Mouse (Mus musculus): Measurements from ENCODE around the gene Krt4. TPM values are rescaled to one million over a fixed set of nuclear protein-coding genes. Genes with fewer than 3 reads are reported as not detected.

Krt4 gene
- polyA plus RNA-seq, 1 experiment from 2014 or later: not detected

DNA sequence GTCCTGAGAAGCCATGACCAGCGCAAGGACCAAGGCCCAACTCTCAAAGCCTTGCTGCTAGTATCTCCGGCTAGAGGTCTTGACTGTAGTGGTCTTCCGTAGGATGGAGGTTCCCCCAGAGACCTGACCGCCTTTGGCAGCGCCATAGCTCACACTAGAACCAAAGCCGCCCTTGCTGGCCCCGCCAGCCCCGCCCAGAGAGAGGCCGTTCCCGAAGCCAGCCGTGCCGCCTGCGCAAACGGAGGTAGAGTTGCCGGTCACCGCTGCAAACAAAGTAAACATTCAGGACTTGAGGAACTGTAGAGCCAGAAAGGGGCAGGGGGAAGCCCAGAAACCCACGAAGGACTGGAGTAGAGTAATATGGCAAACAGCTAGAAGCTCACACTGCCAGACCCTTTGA lies 5.1 kb upstream of the Krt4 start:
- Histone ChIP-seq H3K9me3 (no peaks in the 10 kb centered on the region), H3K36me3 (replicated peaks) (no peaks in the 10 kb centered on the region), H3K4me1 (peaks cover 20% of the 10 kb centered on the region), H3K27me3 (ENCODE audit: poor library complexity, severe bottlenecking) (peaks cover 46% of the 10 kb centered on the region), H3K4me3 (peak overlapping the region; percentile 39), H3K27ac (0 out of 2 replicates have a peak overlapping the region, but pooled peaks have one; percentile 9)
- DNase-seq (ENCODE audit: extremely low spot score, low spot score): peak; percentile 29
- 4% methylated on average over 17 of the region's 17 CpGs for WGBS

DNA sequence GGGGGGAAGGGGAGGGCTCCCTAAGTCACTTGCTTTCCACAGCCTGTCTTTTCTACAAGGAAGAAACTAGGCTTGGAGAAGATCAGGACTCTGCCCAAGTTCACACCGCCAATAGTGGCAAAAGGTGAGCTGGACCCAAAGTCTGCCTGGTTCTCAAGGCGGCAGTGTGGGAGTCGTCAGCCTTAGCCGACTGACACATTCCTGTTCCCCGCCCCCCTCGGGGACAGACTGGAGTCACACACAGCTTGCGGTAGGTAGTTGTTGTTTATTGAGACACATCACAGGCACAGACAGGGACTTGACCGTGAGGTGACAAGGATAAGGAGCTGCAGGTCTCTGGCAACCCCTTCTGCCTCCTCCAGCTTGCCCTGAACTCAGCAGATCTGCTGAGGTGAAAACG lies 4.6 kb upstream of the Krt4 start:
- Histone ChIP-seq H3K36me3 (replicated peaks) (no peaks in the 10 kb centered on the region), H3K9me3 (no peaks in the 10 kb centered on the region), H3K27me3 (ENCODE audit: poor library complexity, severe bottlenecking) (peaks cover 46% of the 10 kb centered on the region), H3K27ac (no peak overlapping the region), H3K4me3 (peak overlapping the region; percentile 39), H3K4me1 (peaks cover 20% of the 10 kb centered on the region)
- DNase-seq (ENCODE audit: extremely low spot score, low spot score): no peak
- 22% methylated on average over 9 of the region's 9 CpGs for WGBS

DNA sequence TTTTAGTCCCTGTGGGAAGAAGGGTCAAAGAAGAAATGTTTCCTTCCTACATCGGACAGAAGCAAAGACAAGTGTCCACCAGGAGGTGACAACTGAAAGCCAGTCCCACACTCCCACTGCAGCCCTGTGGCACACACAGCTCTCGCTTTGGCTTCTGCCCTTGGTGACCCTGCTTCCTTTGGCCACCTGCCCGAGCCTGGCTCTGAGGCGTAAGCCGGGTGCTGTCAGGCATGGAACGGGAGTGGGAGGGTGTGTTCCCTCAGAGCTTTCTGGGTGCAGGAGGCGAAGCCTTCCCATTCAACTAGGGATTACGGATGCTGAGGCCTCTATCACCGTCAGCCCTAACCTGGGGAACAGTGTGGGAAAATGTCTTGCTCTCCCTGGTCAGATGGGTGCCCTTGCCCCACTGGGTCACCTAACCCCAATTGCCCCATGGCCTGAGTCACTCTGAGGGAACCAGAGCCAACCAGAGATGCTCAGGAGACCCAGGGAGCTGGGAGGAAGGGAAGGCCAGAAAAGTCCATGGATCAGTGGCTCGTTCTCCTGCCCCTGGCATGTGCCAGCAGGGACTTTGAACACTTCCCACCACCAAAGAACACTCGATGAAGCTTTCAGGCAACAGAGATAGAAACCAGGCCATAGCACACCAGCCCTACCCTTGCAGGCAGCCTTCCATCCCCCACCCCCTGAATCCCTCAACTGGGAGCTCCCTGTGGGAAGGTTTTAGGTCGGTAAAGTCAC lies 3.0 kb upstream of the Krt4 start:
- no peak overlapping the region for H3K4me3 ChIP-seq
- no peaks in the 10 kb centered on the region for H3K9me3 ChIP-seq
- 67% methylated on average over 12 of the region's 12 CpGs for WGBS
- no peak overlapping the region for H3K27ac ChIP-seq
- H3K27me3 ChIP-seq (ENCODE audit: poor library complexity, severe bottlenecking): peaks cover 46% of the 10 kb centered on the region
- DNase-seq (ENCODE audit: extremely low spot score, low spot score): no peak
- H3K4me1 ChIP-seq: peaks cover 20% of the 10 kb centered on the region
- no peaks in the 10 kb centered on the region for H3K36me3 ChIP-seq (replicated peaks)

DNA sequence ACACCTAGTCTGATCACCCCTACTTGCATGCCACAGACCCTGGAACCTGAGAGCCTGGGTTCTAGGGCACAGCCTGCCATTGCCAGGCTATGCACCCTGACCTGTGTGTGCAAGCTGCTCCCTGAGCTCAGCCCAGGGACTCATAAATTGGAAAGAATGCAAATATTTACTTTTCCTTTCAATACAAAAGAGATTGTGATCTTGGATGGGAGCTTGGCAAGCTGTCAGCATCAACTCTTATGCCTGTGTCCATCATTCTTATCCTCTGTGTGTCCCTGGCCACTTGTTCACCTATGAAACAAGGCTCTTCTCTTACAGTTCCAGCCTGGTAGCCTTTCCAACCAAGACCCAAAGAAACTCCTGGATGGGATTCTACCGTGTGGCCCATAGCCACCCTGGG lies 506 bp upstream of the Krt4 start:
- H3K27me3 ChIP-seq (ENCODE audit: poor library complexity, severe bottlenecking): peaks cover 23% of the 10 kb centered on the region
- 93% methylated on average over 1 of the region's 1 CpGs for WGBS
- no peak overlapping the region for H3K4me3 ChIP-seq
- no peaks in the 10 kb centered on the region for H3K9me3 ChIP-seq
- no peak for DNase-seq (ENCODE audit: extremely low spot score, low spot score)
- peaks cover 12% of the 10 kb centered on the region for H3K4me1 ChIP-seq
- H3K36me3 ChIP-seq (replicated peaks): no peaks in the 10 kb centered on the region
- H3K27ac ChIP-seq: no peak overlapping the region

DNA sequence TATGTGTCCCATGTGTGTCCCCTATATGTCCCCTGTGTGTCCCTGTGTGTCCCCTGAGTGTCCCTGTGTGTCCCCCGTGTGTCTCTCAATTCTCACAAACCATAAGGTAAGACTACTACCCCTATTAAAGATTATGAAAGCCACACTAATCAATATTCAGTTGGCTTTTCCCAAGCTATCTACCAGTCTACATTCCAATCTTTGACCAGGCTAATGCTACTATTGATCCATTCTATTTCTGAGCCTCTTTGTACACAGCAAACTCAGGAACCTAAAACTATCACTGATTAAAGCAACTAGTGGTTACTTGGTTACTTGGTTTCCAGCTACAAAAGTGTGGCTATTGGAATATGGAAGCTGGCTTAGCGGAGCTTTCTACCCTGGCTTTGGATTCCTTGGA lies 2.2 kb downstream of the Krt4 start:
- WGBS: 92% methylated on average over 2 of the region's 2 CpGs
- Histone ChIP-seq H3K4me3 (no peak overlapping the region), H3K36me3 (replicated peaks) (no peaks in the 10 kb centered on the region), H3K4me1 (no peaks in the 10 kb centered on the region; the same call in 1 of the 2 replicates), H3K27ac (no peak overlapping the region), H3K27me3 (ENCODE audit: poor library complexity, severe bottlenecking) (no peaks in the 10 kb centered on the region), H3K9me3 (no peaks in the 10 kb centered on the region)
- DNase-seq (ENCODE audit: extremely low spot score, low spot score): no peak

DNA sequence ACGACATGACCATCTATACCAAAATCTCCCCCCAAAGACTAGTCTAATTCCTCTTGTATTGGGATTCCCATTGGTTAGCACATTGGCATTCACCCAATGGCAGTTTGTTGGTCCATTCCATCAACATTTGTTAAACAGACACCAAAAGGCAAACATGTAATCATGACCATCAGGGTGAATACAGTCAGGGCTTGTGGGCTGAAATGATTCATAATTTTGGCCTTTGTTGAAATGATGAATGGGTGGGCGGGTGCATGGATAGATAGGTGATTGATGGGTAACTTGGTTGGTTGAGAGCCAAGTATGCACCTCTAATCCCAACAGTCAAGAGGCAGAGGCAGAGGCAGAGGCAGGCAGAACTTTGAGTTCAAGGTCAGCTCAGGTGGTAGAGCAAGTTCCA lies 8.5 kb downstream of the Krt4 start:
- WGBS: 77% methylated on average over 2 of the region's 2 CpGs

DNA sequence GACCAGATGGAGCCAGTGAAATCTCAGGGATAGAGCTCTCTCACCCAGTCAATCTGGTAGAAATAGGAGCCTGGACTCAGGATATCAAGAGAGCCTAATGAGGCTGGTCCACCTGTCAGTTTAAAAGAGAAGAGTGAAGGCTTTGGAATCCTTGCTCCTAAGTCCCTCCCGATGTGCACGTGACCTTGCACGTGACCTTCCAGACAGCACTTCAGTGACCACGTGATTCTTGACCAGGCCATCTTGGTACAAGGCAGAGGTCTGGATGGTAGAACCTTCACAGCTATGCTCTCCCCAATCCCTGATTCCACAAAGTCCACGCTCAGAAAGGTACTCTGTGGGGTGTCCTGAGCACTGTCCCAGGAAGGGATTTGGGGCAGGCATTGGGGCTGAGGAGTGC lies 19.7 kb downstream of the Krt4 start:
- Histone ChIP-seq H3K9me3 (no peaks in the 10 kb centered on the region; the same call in 1 of the 2 replicates), H3K27me3 (ENCODE audit: poor library complexity, severe bottlenecking) (no peaks in the 10 kb centered on the region), H3K4me3 (no peak overlapping the region), H3K27ac (no peak overlapping the region), H3K4me1 (peaks cover 6% of the 10 kb centered on the region; the same call in 1 of the 2 replicates), H3K36me3 (replicated peaks) (no peaks in the 10 kb centered on the region)
- 80% methylated on average over 5 of the region's 5 CpGs for WGBS
- DNase-seq (ENCODE audit: extremely low spot score, low spot score): no peak

More for the DNA sequence above, 8.5 kb downstream of the Krt4 start:
- Histone ChIP-seq H3K27me3 (ENCODE audit: poor library complexity, severe bottlenecking) (no peaks in the 10 kb centered on the region), H3K4me1 (peaks cover 4% of the 10 kb centered on the region; the same call in 1 of the 2 replicates), H3K27ac (no peak overlapping the region), H3K4me3 (no peak overlapping the region), H3K36me3 (replicated peaks) (no peaks in the 10 kb centered on the region), H3K9me3 (no peaks in the 10 kb centered on the region)
- no peak for DNase-seq (ENCODE audit: extremely low spot score, low spot score)

DNA sequence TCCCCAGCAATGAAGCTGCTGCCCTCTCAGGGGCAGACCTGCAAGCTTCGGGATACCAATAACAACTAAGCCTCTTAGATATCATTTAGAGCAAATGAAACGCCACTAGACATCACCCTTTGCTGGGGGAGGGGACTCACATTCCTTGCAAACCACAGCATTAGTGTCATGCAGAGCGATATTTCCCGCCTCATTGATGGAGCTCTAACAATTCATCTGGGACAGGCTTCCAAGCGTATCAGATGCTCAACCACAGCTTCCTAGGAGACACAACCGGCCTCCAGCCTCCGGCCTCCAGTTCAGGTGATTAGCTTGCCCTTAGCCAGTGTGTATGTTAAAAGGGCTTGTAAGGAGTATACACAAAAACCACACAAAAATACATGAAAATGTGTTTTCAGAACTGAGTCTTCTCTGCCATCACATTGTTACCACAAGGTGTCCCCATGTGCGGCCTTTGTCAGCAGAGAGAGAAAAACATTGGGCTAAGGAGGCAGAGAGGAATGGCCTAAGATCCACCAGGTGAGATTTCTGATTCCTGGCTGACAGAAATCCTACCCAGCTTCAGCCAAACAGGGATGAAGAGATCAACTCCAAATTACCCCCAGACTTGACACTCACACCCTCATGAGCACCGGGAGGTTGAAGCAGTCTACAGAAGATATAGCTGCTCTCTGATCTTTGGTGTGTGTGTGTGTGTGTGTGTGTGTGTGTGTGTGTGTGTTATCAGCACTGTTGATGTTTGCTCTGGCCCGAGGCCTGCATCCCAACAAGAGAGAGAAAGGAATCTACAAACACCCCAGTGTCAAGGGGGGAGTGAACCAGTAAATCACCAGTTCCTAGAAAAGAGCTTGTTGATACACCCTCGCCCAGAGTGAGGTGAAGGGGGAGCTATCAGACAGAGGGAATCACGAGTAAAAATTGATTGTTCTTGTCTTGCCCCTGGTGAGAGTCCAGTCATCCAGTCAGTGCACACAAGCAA lies 22.1 kb downstream of the Krt4 start:
- 73% methylated on average over 12 of the region's 12 CpGs for WGBS
- Histone ChIP-seq H3K27ac (no peak overlapping the region), H3K4me1 (peaks cover 6% of the 10 kb centered on the region; the same call in 1 of the 2 replicates), H3K36me3 (replicated peaks) (no peaks in the 10 kb centered on the region), H3K9me3 (no peaks in the 10 kb centered on the region), H3K4me3 (no peak overlapping the region), H3K27me3 (ENCODE audit: poor library complexity, severe bottlenecking) (no peaks in the 10 kb centered on the region)
- DNase-seq (ENCODE audit: extremely low spot score, low spot score): no peak

DNA sequence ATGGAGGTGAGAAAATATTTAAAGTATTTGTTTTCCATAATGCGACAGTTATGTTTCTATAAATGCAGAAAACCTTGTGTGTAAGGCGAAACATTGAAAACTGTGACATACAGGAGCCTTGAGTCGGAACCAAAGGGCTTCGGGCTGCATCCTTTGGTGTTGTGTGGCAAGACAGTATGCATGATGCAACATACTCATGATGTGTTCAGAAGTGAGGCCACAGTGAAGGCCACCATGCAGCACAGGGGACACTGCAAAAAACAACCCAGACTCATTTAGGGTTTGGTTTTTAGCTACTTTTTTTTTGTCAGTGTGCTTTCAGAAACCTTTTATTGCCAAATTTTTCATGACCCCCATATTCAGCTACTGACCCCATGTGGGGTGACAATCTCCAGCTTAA lies 29.3 kb downstream of the Krt4 start:
- DNase-seq (ENCODE audit: extremely low spot score, low spot score): no peak
- Histone ChIP-seq H3K9me3 (no peaks in the 10 kb centered on the region), H3K27me3 (ENCODE audit: poor library complexity, severe bottlenecking) (no peaks in the 10 kb centered on the region; the same call in 1 of the 2 replicates), H3K27ac (no peak overlapping the region), H3K4me3 (no peak overlapping the region), H3K4me1 (no peaks in the 10 kb centered on the region), H3K36me3 (replicated peaks) (no peaks in the 10 kb centered on the region)
- WGBS: 92% methylated on average over 4 of the region's 4 CpGs

DNA sequence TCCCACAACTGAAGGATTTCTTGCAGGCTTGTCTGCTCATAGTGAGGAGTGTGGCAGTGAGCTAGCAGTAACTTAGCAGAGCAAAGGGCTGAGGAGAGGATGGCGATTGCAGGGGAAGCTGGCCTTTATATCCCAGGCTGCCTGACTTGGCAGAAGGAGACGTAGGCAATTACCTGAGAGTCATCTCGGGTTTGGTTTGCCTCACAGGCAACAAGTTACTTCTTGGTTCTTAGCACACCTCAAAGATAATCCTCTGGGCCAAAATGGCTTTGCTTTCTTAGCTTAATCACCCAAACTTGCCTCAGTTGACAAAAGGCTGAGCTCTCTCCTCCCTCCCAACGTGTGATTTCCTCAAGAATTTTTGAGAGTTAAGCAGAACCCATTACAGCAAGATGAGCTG lies 31.7 kb downstream of the Krt4 start, which contains the start of gene Krt76:
TSS of gene Krt76 (minus strand) at position 101 of the 400 bp plus-strand sequence.
- Histone ChIP-seq H3K4me3 (no peak within 1 kb of the TSS), H3K9me3 (no peaks in the 10 kb centered on the region), H3K36me3 (replicated peaks) (no peaks in the 10 kb centered on the region), H3K27me3 (ENCODE audit: poor library complexity, severe bottlenecking) (no peaks in the 10 kb centered on the region; the same call in 1 of the 2 replicates), H3K27ac (no peak within 1 kb of the TSS), H3K4me1 (no peaks in the 10 kb centered on the region)
- no peak for DNase-seq (ENCODE audit: extremely low spot score, low spot score)
- 59% methylated on average over 4 of the region's 4 CpGs for WGBS

DNA sequence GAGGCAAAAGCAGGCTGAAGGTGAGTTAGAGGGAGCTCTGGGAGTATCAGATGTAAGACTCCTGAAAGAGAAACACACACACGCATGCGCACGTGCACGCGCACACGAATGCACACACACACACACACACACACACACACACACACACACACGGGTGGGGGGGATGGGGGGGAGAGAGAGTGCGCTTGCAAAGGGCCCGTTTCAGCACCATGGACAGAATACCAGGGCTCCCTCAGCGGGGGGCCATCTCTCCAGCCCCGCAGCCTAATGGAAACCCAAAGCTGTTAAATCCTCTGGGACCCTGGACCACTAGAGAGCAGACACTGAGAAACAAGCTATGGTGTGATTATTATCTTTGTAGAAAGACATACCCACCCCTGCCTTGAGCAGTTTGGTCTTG lies 44.8 kb downstream of the Krt4 start:
- Histone ChIP-seq H3K4me3 (no peak overlapping the region), H3K9me3 (no peaks in the 10 kb centered on the region), H3K36me3 (replicated peaks) (no peaks in the 10 kb centered on the region), H3K27me3 (ENCODE audit: poor library complexity, severe bottlenecking) (peaks cover 2% of the 10 kb centered on the region; the same call in 1 of the 2 replicates), H3K4me1 (peaks cover 3% of the 10 kb centered on the region; the same call in 1 of the 2 replicates), H3K27ac (no peak overlapping the region)
- DNase-seq (ENCODE audit: extremely low spot score, low spot score): peak; percentile 17
- 24% methylated on average over 11 of the region's 11 CpGs for WGBS

DNA sequence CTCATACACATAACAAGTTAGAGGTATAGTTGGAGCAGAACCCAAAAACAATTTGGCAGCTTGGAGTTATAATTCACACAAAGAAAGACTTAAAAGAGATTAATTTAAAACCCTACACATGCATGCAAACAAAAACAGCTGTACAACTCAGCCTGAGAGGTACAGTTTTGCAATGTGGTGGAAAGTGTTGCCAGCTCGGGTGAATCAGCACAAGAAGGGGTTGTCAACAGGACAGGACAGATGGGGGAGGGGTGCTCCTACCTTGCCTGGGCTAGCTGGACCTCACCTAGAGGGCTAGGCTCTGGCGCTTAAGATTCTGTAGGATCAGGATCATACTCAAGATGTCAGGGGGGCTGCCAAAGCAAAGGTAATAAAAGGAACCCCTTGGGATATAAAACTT lies 46.5 kb downstream of the Krt4 start:
- peaks cover 3% of the 10 kb centered on the region; the same call in 1 of the 2 replicates for H3K4me1 ChIP-seq
- no peak overlapping the region for H3K4me3 ChIP-seq
- no peaks in the 10 kb centered on the region for H3K9me3 ChIP-seq
- 71% methylated on average over 2 of the region's 2 CpGs for WGBS
- no peak overlapping the region for H3K27ac ChIP-seq
- H3K36me3 ChIP-seq (replicated peaks): no peaks in the 10 kb centered on the region
- no peaks in the 10 kb centered on the region for H3K27me3 ChIP-seq (ENCODE audit: poor library complexity, severe bottlenecking)
- DNase-seq (ENCODE audit: extremely low spot score, low spot score): no peak
